Mouse (Mus musculus) NIH3T3 (cell line): Measurements from ENCODE around the gene Gm44973.
A peak's percentile ranks its signal among the peaks of the same experiment; 100 is the strongest.
"Not testable (repeated sequence)": the region's sequence is repeated elsewhere in the genome, so short reads cannot be mapped to it uniquely, and the experiment has no call there.

Experiments used
- DNase-seq: peaks from one replicate; pipeline ENCODE4 v3.0.0-alpha.2; 2012; ENCODE audit warnings: low read depth

Gm44973 gene

DNA sequence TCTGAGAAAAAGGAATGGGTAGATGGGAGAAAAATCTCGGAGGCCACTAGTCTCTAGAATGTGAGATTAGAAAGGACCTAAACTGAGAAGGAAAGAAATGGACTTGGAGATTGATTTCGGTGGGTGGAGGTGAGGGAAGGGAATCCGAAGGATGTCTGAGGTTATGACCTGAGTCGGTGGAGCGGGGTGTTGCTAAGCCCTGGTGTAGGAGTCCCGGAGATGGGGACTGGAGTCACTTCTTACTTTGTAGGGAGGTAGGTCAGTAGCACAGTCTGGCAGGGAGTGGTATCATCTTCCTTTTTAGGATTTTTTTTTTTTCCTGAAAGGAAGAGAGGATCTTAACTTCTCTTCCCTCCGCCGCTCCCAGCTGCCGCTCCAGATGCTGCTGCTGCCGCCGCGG is 37.1 kb downstream of the Gm44973 start:
- DNase-seq: peak; percentile 20

- no peak for DNase-seq
These were observed 37.6 kb downstream of the Gm44973 start for GRCm38 (mm10) chr7:5052931-5053343.

GRCm38 (mm10) chr7:5053456-5054179 is 38.3 kb downstream of the Gm44973 start:
- DNase-seq: no peak

DNA sequence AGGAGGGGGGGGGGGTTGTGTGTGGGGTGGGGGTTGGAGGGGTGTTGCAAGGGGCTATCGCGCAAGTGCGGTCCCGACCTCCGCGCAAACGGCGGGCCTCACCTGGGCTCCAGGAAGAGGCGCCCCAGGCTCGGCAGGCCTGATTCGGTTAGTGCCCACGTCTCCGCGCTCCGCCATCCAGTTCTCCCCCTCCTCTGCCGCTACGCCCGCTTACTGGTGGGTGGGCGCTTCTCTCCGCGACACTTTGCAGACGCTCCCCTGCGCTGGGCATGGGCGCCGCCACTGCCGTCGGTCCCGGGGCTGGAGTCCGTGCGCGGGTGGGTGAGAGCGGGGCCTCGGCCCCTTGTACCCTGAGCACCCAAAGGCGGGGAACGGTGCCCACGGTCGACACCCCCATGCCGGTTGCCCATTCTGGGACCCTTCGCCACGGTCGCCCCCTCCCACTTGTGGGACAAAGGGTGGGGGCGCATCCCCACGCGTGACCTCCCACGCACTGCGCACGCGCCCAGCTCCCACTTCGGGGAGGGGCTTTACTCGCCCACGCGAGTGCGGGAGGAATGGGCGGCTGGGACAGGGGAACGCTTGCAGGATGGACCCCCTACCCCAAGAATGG is 41.5 kb downstream of the Gm44973 start:
- DNase-seq: no peak

DNA sequence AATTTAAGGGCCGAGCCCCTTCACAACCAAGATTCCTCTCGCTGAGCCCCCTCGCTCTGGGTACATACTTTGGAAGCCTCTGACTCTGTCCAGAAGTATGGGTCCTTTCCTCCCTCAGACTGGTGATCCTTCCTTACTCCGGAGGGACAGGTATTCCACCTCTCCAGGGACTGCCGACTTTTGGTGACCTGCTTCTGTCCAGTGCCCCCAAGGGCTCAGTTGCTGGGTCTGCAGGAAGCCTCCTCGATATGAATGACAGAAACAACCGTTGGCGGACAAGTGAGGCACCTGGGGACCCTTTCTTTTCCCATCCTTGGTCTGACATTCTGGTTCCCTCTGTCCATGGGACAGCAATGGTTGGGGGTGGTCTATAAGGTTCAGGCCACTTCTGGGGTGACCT is 42.1 kb downstream of the Gm44973 start:
- no peak for DNase-seq

DNA sequence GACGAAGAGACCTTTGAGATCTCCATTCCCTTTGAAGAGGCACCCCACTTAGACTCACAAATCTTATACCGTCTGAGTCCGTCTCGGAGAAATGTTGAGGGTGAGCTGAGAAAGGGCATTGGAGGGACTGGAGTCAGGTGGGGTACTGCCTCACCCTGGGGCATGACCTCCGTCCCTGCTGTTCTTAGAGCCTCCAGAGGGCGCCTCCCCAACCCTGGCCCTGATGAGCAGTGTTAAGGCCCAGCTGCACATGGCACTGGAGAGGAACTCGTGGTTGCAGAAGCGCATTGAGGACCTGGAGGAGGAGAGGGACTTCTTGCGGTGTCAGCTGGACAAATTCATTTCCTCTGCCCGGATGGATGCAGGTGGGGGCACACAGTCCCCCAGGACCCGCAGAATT is 42.5 kb downstream of the Gm44973 start:
- no peak for DNase-seq

DNA sequence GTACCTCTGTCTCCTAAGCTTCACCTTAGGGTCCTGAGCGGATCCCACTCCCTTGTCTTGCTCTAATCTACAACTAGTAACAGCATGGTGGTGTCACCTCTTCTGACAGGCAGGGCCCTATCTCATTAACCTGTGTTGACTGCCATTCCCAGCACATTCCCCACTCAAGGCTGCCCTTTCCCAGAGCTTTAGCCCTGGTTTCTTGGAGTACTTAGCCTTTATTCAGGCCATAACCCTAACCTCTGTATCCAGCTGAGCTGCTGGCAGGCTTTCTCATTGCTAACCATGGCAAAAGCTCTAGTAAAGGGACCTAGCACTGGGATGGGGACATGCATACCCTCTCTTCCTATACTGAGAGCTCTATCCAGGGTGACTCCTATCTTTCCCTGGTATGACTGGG is 43.3 kb downstream of the Gm44973 start:
- no peak for DNase-seq

DNA sequence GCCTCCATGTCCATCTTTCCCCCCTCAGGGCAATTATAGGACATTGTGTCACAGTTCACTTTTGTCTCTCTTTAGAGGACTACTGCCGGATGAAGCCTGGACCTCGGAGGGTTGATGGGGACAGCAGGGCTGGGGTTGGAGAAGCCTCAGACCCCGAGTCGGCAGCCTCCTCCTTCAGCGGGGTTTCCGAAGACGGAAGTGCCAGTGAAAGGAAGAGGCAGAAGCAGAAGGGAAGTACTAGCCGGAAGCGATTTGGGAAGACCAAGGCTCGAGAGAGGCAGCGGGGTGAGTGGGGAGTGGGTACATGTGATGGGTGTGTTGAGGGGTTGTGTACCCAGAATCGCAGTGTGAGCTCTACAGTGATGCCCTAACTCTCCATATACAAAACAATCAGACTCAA is 44.1 kb downstream of the Gm44973 start:
- DNase-seq: no peak

- peak; percentile 96 for DNase-seq
These were observed 45.0 kb downstream of the Gm44973 start for GRCm38 (mm10) chr7:5060239-5060731.

GRCm38 (mm10) chr7:5060944-5061773 is 45.9 kb downstream of the Gm44973 start:
- peak; percentile 99 for DNase-seq

GRCm38 (mm10) chr7:5061774-5062359 is 46.6 kb downstream of the Gm44973 start, which contains the start of gene U2af2:
TSS of gene U2af2 (plus strand) at chr7:5062143.
- DNase-seq: peak; percentile 95

DNA sequence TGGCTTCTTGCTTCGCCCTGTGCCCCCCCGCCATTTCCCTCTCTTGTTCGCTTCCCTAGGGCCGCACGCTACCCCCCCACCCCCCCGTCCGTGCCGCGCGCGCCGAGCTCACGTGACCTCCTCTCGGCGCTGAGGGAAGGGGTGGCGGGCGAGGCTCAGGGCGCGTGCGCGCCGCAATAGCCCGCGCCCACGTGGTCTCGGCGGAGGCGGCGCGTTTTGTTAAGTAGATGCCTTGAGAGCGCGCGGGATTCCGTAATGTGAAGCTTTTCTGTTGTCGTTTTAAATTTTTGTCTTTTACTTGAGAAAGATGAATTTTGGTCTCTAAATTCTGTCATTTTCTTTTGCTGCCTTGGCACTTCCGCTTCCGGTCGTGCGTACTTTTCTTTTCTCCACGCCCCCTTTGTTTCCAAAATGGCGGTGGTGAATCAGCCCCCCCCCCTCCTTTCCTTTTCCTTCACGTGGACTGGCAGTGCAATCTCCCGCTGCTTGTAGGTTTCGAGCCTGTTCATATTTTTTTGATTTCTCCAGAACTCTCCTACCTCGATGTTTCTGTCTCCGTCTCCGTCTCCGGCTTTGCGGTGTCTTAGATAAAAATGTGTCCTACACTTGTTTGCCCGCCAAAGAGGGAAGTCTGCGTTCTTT is 47.2 kb downstream of the Gm44973 start:
- peak; percentile 89 for DNase-seq

GRCm38 (mm10) chr7:5064886-5065285 is 49.6 kb downstream of the Gm44973 start:
- no peak for DNase-seq

GRCm38 (mm10) chr7:5073586-5073985 is 58.3 kb downstream of the Gm44973 start:
- DNase-seq: no peak

GRCm38 (mm10) chr7:5074984-5075383 is 59.7 kb downstream of the Gm44973 start:
- DNase-seq: no peak

GRCm38 (mm10) chr7:5076931-5077330 is 61.6 kb downstream of the Gm44973 start:
- no peak for DNase-seq

GRCm38 (mm10) chr7:5079365-5080009 is 64.2 kb downstream of the Gm44973 start:
- not testable (repeated sequence) for DNase-seq

DNA sequence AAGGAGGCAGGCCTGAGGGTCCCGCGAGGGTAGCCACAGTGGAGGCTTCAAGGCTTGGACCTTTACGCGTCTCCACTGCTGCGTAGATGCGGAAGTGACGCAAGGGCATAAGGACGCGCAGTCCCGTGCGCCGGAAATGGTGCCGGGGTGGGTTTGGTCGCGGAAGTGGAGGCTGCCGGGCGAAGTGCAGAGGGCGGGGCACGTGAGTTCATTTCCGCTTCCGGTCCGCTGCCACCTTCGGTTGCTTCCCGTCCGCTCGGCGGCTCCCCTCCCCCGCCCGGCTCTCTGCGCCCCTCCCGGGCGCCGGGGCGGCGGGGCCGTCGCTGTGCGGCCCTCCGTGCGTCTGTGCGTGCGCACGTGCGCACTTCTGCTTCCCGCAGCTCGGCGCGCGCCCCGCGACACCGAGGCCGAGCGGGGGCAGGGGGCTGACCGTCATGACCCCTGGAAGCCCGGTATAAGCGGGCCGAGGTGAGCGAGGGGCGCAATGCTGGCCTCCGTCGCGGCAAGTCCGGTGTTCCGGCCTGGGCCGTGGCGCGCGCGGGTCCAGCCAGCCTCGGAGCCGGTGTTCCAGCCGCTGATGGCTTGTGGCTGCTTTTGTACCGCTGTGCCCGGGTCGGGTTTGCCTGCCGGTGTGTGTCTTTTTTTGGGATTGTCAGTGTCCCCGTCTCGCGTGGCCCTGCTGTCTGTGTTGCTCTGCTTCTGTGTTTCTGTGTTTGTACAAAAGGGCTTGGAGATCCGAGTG is 64.9 kb downstream of the Gm44973 start, which contains the start of gene Epn1:
Gene Epn1, plus strand, starts transcription at position 226 of the 742 bp plus-strand sequence.
- peak; percentile 96 for DNase-seq

GRCm38 (mm10) chr7:5080815-5081214 is 65.5 kb downstream of the Gm44973 start:
- DNase-seq: peak; percentile 38

DNA sequence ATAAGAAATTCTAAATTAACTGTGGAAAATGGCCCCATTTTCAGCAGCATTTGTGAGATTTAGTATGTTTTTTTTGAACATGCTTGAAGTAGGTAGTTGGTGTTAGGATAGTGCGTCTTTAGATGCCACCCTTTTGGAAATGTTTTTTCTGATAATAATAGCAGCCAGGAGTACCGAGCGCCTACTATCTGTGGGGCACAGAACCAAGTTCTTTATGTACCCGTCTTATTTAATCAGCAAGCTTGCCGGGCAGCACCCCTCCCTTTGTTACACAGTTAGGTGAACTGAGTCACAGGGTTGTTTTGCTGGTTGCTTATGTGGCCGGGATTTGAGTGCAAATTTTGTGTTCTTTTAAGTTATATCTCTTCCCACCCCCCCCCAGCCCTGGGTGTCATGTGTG is 65.9 kb downstream of the Gm44973 start:
- DNase-seq: peak; percentile 34
